ENCODE assay signal across 8 mouse cellular contexts in the genomic region with DNA sequence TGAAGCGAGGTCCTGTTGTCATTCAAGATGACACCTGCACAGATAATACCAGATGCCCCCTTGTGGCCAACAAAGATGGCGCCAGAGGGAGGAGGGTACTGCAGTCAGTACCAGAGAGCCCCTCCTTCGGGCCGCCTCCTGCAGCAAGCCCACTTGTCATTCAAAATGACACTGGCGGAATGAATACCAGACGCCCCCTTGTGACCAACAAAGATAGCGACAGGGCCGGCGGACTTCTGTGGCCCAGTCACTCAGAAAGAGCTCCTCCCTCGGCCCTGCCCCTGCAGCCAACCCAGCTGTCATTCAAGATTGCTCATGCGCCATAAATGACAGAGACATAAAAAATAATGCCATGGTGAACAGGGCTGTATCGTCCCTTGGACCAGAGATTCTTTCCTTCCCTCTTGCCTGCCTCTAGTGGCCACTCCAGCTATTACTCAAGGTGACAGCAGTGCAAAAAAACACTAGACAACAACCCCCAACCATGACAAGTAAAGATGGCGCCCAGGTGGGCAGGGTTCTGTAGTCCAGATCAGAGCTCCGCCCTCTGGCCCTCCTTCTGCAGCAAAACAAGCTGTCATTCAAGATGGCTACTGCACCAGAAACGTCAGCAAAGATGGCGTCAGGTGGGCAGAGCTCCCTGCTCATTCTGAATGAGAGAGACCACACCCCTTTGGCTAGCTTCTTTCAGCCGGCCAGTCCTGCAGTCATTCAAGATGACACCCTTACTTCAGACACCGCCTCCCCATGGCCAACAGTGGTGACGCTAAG. TPM values are rescaled to one million over a fixed set of nuclear protein-coding genes. Genes with fewer than 3 reads are reported as not detected.
DNase-seq lines count a peak whose midpoint lies in the region; ATAC-seq and TF ChIP-seq lines count a peak whose summit lies in the region.

No protein-coding gene starts in this region.

- WGBS in thymus, adult 2 months = 65% methylated on average over 19 of the region's 19 CpGs
- 67% methylated on average over 19 of the region's 19 CpGs for WGBS in embryonic facial prominence, embryonic 14.5 days
- 63% methylated on average over 19 of the region's 19 CpGs for WGBS in heart, adult 2 months
- 60% methylated on average over 19 of the region's 19 CpGs for WGBS in limb, embryonic 11.5 days
- WGBS in midbrain, embryonic 16.5 days = 52% methylated on average over 19 of the region's 19 CpGs

- no peak for TF ChIP-seq CTCF in thymus, adult 2 months (IDR thresholded peaks at IDR 0.05; ENCODE audit: borderline replicate concordance, control insufficient read depth, extremely low read depth, insufficient read depth, low read length, poor library complexity)
- peak; percentile 69 for TF ChIP-seq CTCF in heart, adult 2 months (IDR thresholded peaks at IDR 0.05)
- TF ChIP-seq CTCF in testis, adult 2 months (IDR thresholded peaks at IDR 0.05; ENCODE audit: control insufficient read depth, insufficient read depth, insufficient replicate concordance, low read depth, low read length) = peak; percentile 28; the same call in 1 of the 2 replicates

- no peak; the same call in 1 of the 2 replicates for TF ChIP-seq EP300 in heart, adult 2 months (IDR thresholded peaks at IDR 0.05; ENCODE audit: insufficient read depth, low read depth, low read length)

- H3K27ac ChIP-seq in thymus, adult 2 months (ENCODE audit: control insufficient read depth, insufficient read depth, low read length) = no peak overlapping the region
- peak overlapping the region; percentile 81 for H3K27ac ChIP-seq in embryonic facial prominence, embryonic 14.5 days (replicated peaks; ENCODE audit: low read depth, low read length)
- H3K27ac ChIP-seq in heart, adult 2 months = peak overlapping the region; percentile 84
- H3K27ac ChIP-seq in limb, embryonic 11.5 days (replicated peaks; ENCODE audit: low read depth, low read length) = no peak overlapping the region
- H3K27ac ChIP-seq in midbrain, embryonic 16.5 days (ENCODE audit: low read length) = peak overlapping the region; percentile 92
- H3K27ac ChIP-seq in testis, adult 2 months (ENCODE audit: control insufficient read depth, insufficient read depth, low read depth, low read length) = peak overlapping the region; percentile 76

- no peaks in the 10 kb centered on the region for H3K79me2 ChIP-seq in heart, adult 2 months (replicated peaks; ENCODE audit: control insufficient read depth, insufficient read depth, low read length)

- no peak overlapping the region for H3K9ac ChIP-seq in embryonic facial prominence, embryonic 14.5 days (ENCODE audit: low read depth, low read length)
- no peak overlapping the region for H3K9ac ChIP-seq in heart, adult 2 months (ENCODE audit: low read depth, low read length)
- no peak overlapping the region for H3K9ac ChIP-seq in limb, embryonic 11.5 days (ENCODE audit: low read length)
- H3K9ac ChIP-seq in midbrain, embryonic 16.5 days (ENCODE audit: low read depth, low read length) = no peak overlapping the region

- ATAC-seq in embryonic facial prominence, embryonic 14.5 days (ENCODE audit: low read depth) = peak; percentile 53
- peak; percentile 14 for ATAC-seq in limb, embryonic 11.5 days (ENCODE audit: insufficient number of reproducible peaks, low FRiP score, low TSS enrichment, low read depth)
- ATAC-seq in midbrain, embryonic 16.5 days = peak; percentile 74

- H3K36me3 ChIP-seq in thymus, adult 2 months (ENCODE audit: control insufficient read depth, insufficient read depth, low read length) = no peaks in the 10 kb centered on the region
- peaks cover 38% of the 10 kb centered on the region for H3K36me3 ChIP-seq in embryonic facial prominence, embryonic 14.5 days (ENCODE audit: control insufficient read depth, insufficient read depth, low read length)
- H3K36me3 ChIP-seq in heart, adult 2 months (ENCODE audit: control insufficient read depth, insufficient read depth, low read length) = no peaks in the 10 kb centered on the region
- H3K36me3 ChIP-seq in limb, embryonic 11.5 days (ENCODE audit: control insufficient read depth, insufficient read depth, low read length) = 0 out of 2 replicates have a peak, but pooled peaks cover 3% of the 10 kb centered on the region
- no peaks in the 10 kb centered on the region for H3K36me3 ChIP-seq in midbrain, embryonic 16.5 days (ENCODE audit: control insufficient read depth, insufficient read depth, low read length)
- no peaks in the 10 kb centered on the region for H3K36me3 ChIP-seq in testis, adult 2 months (ENCODE audit: control insufficient read depth, insufficient read depth, low read length)

- peak overlapping the region; percentile 44 for H3K4me2 ChIP-seq in embryonic facial prominence, embryonic 14.5 days (ENCODE audit: low read depth, low read length)
- H3K4me2 ChIP-seq in limb, embryonic 11.5 days (ENCODE audit: low read depth, severe bottlenecking) = peak overlapping the region; percentile 18; the same call in 1 of the 2 replicates
- peak overlapping the region; percentile 42 for H3K4me2 ChIP-seq in midbrain, embryonic 16.5 days (ENCODE audit: low read length)

- H3K27me3 ChIP-seq in thymus, adult 2 months (ENCODE audit: control insufficient read depth, insufficient read depth, low read length) = no peaks in the 10 kb centered on the region
- no peaks in the 10 kb centered on the region for H3K27me3 ChIP-seq in embryonic facial prominence, embryonic 14.5 days (replicated peaks; ENCODE audit: control insufficient read depth, insufficient read depth, low read length)
- no peaks in the 10 kb centered on the region for H3K27me3 ChIP-seq in heart, adult 2 months (ENCODE audit: control insufficient read depth, insufficient read depth, low read length)
- no peaks in the 10 kb centered on the region for H3K27me3 ChIP-seq in limb, embryonic 11.5 days (ENCODE audit: control insufficient read depth, insufficient read depth, low read length)
- no peaks in the 10 kb centered on the region for H3K27me3 ChIP-seq in midbrain, embryonic 16.5 days (ENCODE audit: control insufficient read depth, insufficient read depth, low read depth, low read length)
- H3K27me3 ChIP-seq in testis, adult 2 months (ENCODE audit: control insufficient read depth, insufficient read depth, low read length) = no peaks in the 10 kb centered on the region

- H3K9me3 ChIP-seq in embryonic facial prominence, embryonic 14.5 days (ENCODE audit: control insufficient read depth, low read length) = peaks cover 44% of the 10 kb centered on the region
- H3K9me3 ChIP-seq in limb, embryonic 11.5 days (ENCODE audit: control insufficient read depth, low read length) = peaks cover 34% of the 10 kb centered on the region
- H3K9me3 ChIP-seq in midbrain, embryonic 16.5 days (replicated peaks; ENCODE audit: control insufficient read depth, low read length, poor library complexity, severe bottlenecking) = peaks cover 11% of the 10 kb centered on the region; the same call in 1 of the 2 replicates

- H3K4me3 ChIP-seq in thymus, adult 2 months (ENCODE audit: control insufficient read depth, insufficient read depth, low read length) = no peak overlapping the region
- H3K4me3 ChIP-seq in embryonic facial prominence, embryonic 14.5 days (ENCODE audit: low read depth, low read length) = peak overlapping the region; percentile 63
- peak overlapping the region; percentile 28; the same call in 1 of the 2 replicates for H3K4me3 ChIP-seq in heart, adult 2 months
- H3K4me3 ChIP-seq in limb, embryonic 11.5 days (ENCODE audit: low read depth, low read length) = peak overlapping the region; percentile 63
- H3K4me3 ChIP-seq in midbrain, embryonic 16.5 days (ENCODE audit: low read depth, low read length) = peak overlapping the region; percentile 39
- peak overlapping the region; percentile 64 for H3K4me3 ChIP-seq in testis, adult 2 months (ENCODE audit: control insufficient read depth, low read depth, low read length)

- peak; percentile 10 for DNase-seq in thymus, postnatal 4 days
- no peak for DNase-seq in thymus, adult 2 months
- DNase-seq in embryonic facial prominence, embryonic 14.5 days (ENCODE audit: low spot score) = peak; percentile 94
- DNase-seq in heart, adult 2 months = peak; percentile 73 to 86
- DNase-seq in kidney, adult 8-10 months = peak; percentile 74 to 86
- peak; percentile 57 for DNase-seq in limb, embryonic 11.5 days (ENCODE audit: low spot score)

- intact Hi-C loops in heart, adult 2 months (cut with DNase I) = loop anchor here (5.0 kb wide), 4 partner anchors 65 to 440 kb away; a partner anchor contains a TSS

- H3K4me1 ChIP-seq in thymus, adult 2 months (replicated peaks; ENCODE audit: control insufficient read depth, insufficient read depth, low read length) = no peaks in the 10 kb centered on the region
- no peaks in the 10 kb centered on the region for H3K4me1 ChIP-seq in embryonic facial prominence, embryonic 14.5 days (ENCODE audit: control insufficient read depth, insufficient read depth, low read length)
- no peaks in the 10 kb centered on the region for H3K4me1 ChIP-seq in heart, adult 2 months (ENCODE audit: control insufficient read depth, insufficient read depth, low read length)
- no peaks in the 10 kb centered on the region for H3K4me1 ChIP-seq in limb, embryonic 11.5 days (ENCODE audit: control insufficient read depth, insufficient read depth, low read length)
- no peaks in the 10 kb centered on the region for H3K4me1 ChIP-seq in midbrain, embryonic 16.5 days (ENCODE audit: control insufficient read depth, insufficient read depth, low read length)
- peaks cover 9% of the 10 kb centered on the region for H3K4me1 ChIP-seq in testis, adult 2 months (ENCODE audit: control insufficient read depth, insufficient read depth, low read length)

- TF ChIP-seq POLR2A in thymus, adult 2 months (IDR thresholded peaks at IDR 0.05; ENCODE audit: control insufficient read depth, extremely low read depth, insufficient read depth, low read length, poor library complexity) = no peak
- TF ChIP-seq POLR2A in heart, adult 2 months (IDR thresholded peaks at IDR 0.05; ENCODE audit: insufficient read depth, low read depth, low read length) = no peak
- TF ChIP-seq POLR2A in testis, adult 2 months (IDR thresholded peaks at IDR 0.05; ENCODE audit: control insufficient read depth, low read depth, low read length) = no peak

RNA-seq across cellular contexts. Expression of a gene that starts 2.7 kb away (rescaled TPM):
- 0.60 and 1.0 TPM in 2 replicates for polyA plus RNA-seq in thymus, adult 2 months (2012; rRNA removed)
- 356 and 388 TPM in 2 replicates for polyA plus RNA-seq in embryonic facial prominence, embryonic 14.5 days (2014; fragmentation: Nextera tagmentation; extraction: Ambion mirVana)
- total RNA-seq in heart, adult 2 months (2021) = 1 to 10 TPM; 5.9 to 8.0 TPM
- polyA plus RNA-seq in heart, adult 2 months (2012; rRNA removed) = 4.3 and 8.2 TPM in 2 replicates
- 342 and 380 TPM in 2 replicates for polyA plus RNA-seq in limb, embryonic 11.5 days (2014; fragmentation: Nextera tagmentation; extraction: Ambion mirVana)
- polyA plus RNA-seq in midbrain, embryonic 16.5 days (2015; fragmentation: Nextera tagmentation; extraction: Ambion mirVana) = 103 and 117 TPM in 2 replicates
- 1.4 and 1.7 TPM in 2 replicates for polyA plus RNA-seq in testis, adult 2 months (2012; rRNA removed)

RNA-seq across cellular contexts. Expression of a gene that starts 2.8 kb away (rescaled TPM):
- not detected in 2 replicates for polyA plus RNA-seq in thymus, adult 2 months (2012; rRNA removed)
- 12.2 and 12.7 TPM in 2 replicates for polyA plus RNA-seq in embryonic facial prominence, embryonic 14.5 days (2014; fragmentation: Nextera tagmentation; extraction: Ambion mirVana)
- under 1 TPM in 1 of 2 experiments, not detected in 1; 0.11 TPM for total RNA-seq in heart, adult 2 months (2021)
- 0.16 and 0.26 TPM in 2 replicates for polyA plus RNA-seq in heart, adult 2 months (2012; rRNA removed)
- polyA plus RNA-seq in limb, embryonic 11.5 days (2014; fragmentation: Nextera tagmentation; extraction: Ambion mirVana) = 21.5 and 22.2 TPM in 2 replicates
- polyA plus RNA-seq in midbrain, embryonic 16.5 days (2015; fragmentation: Nextera tagmentation; extraction: Ambion mirVana) = 35.8 and 39.8 TPM in 2 replicates
- 0.18 and 0.26 TPM in 2 replicates for polyA plus RNA-seq in testis, adult 2 months (2012; rRNA removed)

RNA-seq across cellular contexts. Expression of a gene that starts 31.3 kb away (rescaled TPM):
- polyA plus RNA-seq in thymus, adult 2 months (2012; rRNA removed) = 0.05 and 0.15 TPM in 2 replicates
- polyA plus RNA-seq in embryonic facial prominence, embryonic 14.5 days (2014; fragmentation: Nextera tagmentation; extraction: Ambion mirVana) = 24.4 and 34.6 TPM in 2 replicates
- total RNA-seq in heart, adult 2 months (2021) = 1 to 10 TPM; 3.8 to 4.2 TPM
- 0.57 and 3.1 TPM in 2 replicates for polyA plus RNA-seq in heart, adult 2 months (2012; rRNA removed)
- polyA plus RNA-seq in limb, embryonic 11.5 days (2014; fragmentation: Nextera tagmentation; extraction: Ambion mirVana) = 4.7 and 5.6 TPM in 2 replicates
- polyA plus RNA-seq in midbrain, embryonic 16.5 days (2015; fragmentation: Nextera tagmentation; extraction: Ambion mirVana) = 7.6 and 8.4 TPM in 2 replicates
- polyA plus RNA-seq in testis, adult 2 months (2012; rRNA removed) = 0.07 and 0.21 TPM in 2 replicates

Comparison
In these comparisons a context has a peak if more than half of its experiments do, and no peak if none do; other contexts are left out.
1. H3K27ac ChIP-seq: peak in embryonic facial prominence, embryonic 14.5 days (single experiment), heart, adult 2 months (single experiment), midbrain, embryonic 16.5 days (single experiment) and testis, adult 2 months (single experiment); none in thymus, adult 2 months (single experiment) and limb, embryonic 11.5 days (single experiment).
2. ATAC-seq: peak in every context shown above with its lines; median percentile 74 in midbrain, embryonic 16.5 days; 53 in embryonic facial prominence, embryonic 14.5 days; 14 in limb, embryonic 11.5 days.
3. RNA of a gene that starts 2.7 kb away (polyA plus RNA-seq): 356 to 388 TPM in embryonic facial prominence, embryonic 14.5 days, 342 to 380 TPM in limb, embryonic 11.5 days and 103 to 117 TPM in midbrain, embryonic 16.5 days; 4.3 to 8.2 TPM in heart, adult 2 months, 1.4 to 1.7 TPM in testis, adult 2 months and 0.60 to 1.0 TPM in thymus, adult 2 months; every median in the first group is over 10 times any median in the second.
4. RNA of a gene that starts 2.8 kb away (polyA plus RNA-seq): 35.8 to 39.8 TPM in midbrain, embryonic 16.5 days, 21.5 to 22.2 TPM in limb, embryonic 11.5 days and 12.2 to 12.7 TPM in embryonic facial prominence, embryonic 14.5 days; 0.18 to 0.26 TPM in testis, adult 2 months, 0.16 to 0.26 TPM in heart, adult 2 months and not detected in thymus, adult 2 months; every median in the first group is over 10 times any median in the second.
5. Peak in every context shown above with its lines, with median percentiles within 50 percentile points of each other: H3K4me2 ChIP-seq.